Mouse (Mus musculus) liver, embryonic 14.5 days (tissue): Measurements from ENCODE around the gene Sipa1l3. TPM values are rescaled to one million over a fixed set of nuclear protein-coding genes. Genes with fewer than 3 reads are reported as not detected.

ENCODE experiments used
- ATAC-seq: fragments of 200-750 bp; cut with Nextera tagmentation; 2 replicates; pipeline ENCODE4 v1.8.0; 2017; ENCODE audit warnings: moderate number of reproducible peaks, mild to moderate bottlenecking, moderate library complexity; ENCODE audit not compliant: insufficient read depth
- DNase-seq, 3 experiments: peaks; one replicate each; pipeline ENCODE4 v3.0.0-alpha.2; 2012 to 2013; ENCODE audit warnings: low read depth in 3 of 3, low spot score in 3 of 3
- H3K27ac ChIP-seq: fragments of 300-500 bp; sonication (generic); 2 replicates; pipeline ENCODE4 v1.5.1; 2014; ENCODE audit warnings: moderate library complexity, mild to moderate bottlenecking, control low read depth, inconsistent platforms
- H3K27me3 ChIP-seq: fragments of 300-500 bp; sonication (generic); 2 replicates; pipeline ENCODE4 v1.6.1; 2014; ENCODE audit warnings: mild to moderate bottlenecking, low read length, moderate library complexity; ENCODE audit not compliant: control insufficient read depth, insufficient read depth
- H3K36me3 ChIP-seq: fragments of 300-500 bp; sonication (generic); replicated peaks from 2 replicates; pipeline ENCODE4 v1.6.1; 2014; ENCODE audit warnings: low read depth; ENCODE audit not compliant: control insufficient read depth, insufficient read depth
- H3K4me1 ChIP-seq, 2 experiments: fragments of 200-500 bp in 1 of 2; fragments of 300-500 bp in 1 of 2; sonication (generic) in 1 of 2; replicated peaks; 2 replicates each; pipeline ENCODE4 v1.6.1; 2012 to 2014; ENCODE audit warnings: antibody characterized with exemption in 1 of 2, inconsistent platforms in 1 of 2, low read length in 1 of 2; ENCODE audit not compliant: control insufficient read depth in 2 of 2, insufficient read depth in 2 of 2
- H3K4me2 ChIP-seq: fragments of 300-500 bp; sonication (generic); 2 replicates; pipeline ENCODE4 v1.6.1; 2014; ENCODE audit warnings: low read depth, mild to moderate bottlenecking, control low read depth, moderate library complexity
- H3K4me3 ChIP-seq, 2 experiments: fragments of 200-500 bp in 1 of 2; fragments of 300-500 bp in 1 of 2; sonication (generic) in 1 of 2; 2 replicates each; pipeline ENCODE4 v1.5.1; 2012 to 2014; ENCODE audit warnings: low read depth in 2 of 2, low read length in 2 of 2, mild to moderate bottlenecking in 2 of 2, control low read depth in 1 of 2, inconsistent platforms in 1 of 2, moderate library complexity in 1 of 2; ENCODE audit not compliant: insufficient read depth in 1 of 2
- H3K9ac ChIP-seq: fragments of 300-500 bp; sonication (generic); replicated peaks from 2 replicates; pipeline ENCODE4 v1.6.1; 2014; ENCODE audit warnings: mild to moderate bottlenecking, control low read depth, moderate library complexity
- H3K9me3 ChIP-seq: fragments of 300-500 bp; sonication (generic); 2 replicates; pipeline ENCODE4 v1.6.1; 2016; ENCODE audit warnings: low read length, mixed read lengths; ENCODE audit not compliant: control insufficient read depth
- CTCF ChIP-seq: IDR thresholded peaks from 2 replicates; pipeline ENCODE4 v1.5.1; 2016; ENCODE audit warnings: antibody characterized with exemption, low read depth, control low read depth
- EP300 ChIP-seq: IDR thresholded peaks from 2 replicates; pipeline ENCODE4 v1.6.1; 2016; ENCODE audit warnings: antibody characterized with exemption, low read depth
- WGBS: fragments of 180-500 bp; shearing (Covaris S2); extraction: QIAGEN DNeasy Blood & Tissue Kit; methylation state at CpG from one replicate; pipeline ENCODE4 v1.1.7; 2014; ENCODE audit not compliant: insufficient replicate concordance; 5-methylcytosine and 5-hydroxymethylcytosine counted together
- polyA plus RNA-seq, 2 experiments: library from polyadenylated mRNA; depleted of rRNA in 1 of 2; stranded (reverse) in 1 of 2; unstranded in 1 of 2; fragments of >200 nt; fragmentation: Nextera tagmentation in 1 of 2; extraction: Ambion mirVana in 1 of 2; gene quantifications; 2 replicates each; pipeline versions ENCODE4 v1.2.1 to v1.2.3; 2012 to 2014

Gene Sipa1l3
- polyA plus RNA-seq (2012; rRNA removed) (4.9 and 5.0 TPM in 2 replicates), polyA plus RNA-seq (2014; fragmentation: Nextera tagmentation; extraction: Ambion mirVana) (1.8 and 2.2 TPM in 2 replicates)

DNA sequence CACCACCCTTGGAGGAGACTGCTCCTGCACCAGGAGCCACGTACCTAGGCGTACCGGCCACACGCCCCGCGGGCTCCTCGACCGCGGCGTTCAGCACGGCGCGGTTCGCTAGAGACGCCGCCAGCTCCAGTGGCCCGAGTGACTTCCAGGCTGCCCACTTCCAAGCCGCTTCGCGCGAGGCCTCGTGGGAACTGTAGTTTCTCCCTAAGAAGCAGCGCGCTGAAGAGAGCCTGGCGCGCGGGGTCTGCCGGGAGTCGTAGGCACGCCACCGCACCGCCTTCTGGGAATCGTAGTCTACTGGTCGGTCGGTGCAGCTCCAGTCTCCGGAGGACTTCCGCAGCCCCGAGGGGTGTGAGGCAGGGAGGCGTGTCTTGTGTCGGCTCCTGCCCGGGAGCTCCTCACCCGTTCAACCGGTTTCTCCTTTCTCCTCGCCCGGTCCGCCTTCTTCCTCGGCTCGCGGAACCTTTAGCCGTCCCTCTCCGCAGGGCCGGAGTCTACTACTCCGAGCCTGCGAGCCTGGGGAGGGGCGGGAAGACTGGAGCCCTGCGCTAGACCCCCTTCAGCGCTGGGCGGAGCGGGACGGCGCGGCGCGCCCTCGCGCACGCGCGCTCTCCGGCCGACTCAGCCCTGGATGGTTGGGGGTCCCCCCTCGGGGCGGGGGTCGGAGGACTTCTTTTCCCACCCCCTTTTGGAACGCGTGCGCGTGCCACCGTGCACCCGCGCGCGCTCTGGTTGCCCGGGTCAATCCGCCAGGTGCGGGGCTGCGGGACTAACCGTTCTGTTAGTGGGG is at the start of gene Sipa1l3:
Gene Sipa1l3 (minus strand): TSS at position 221 of the 790 bp plus-strand sequence.
- H3K4me2 ChIP-seq: peak within 1 kb of the TSS; percentile 94
- no peaks in the 10 kb centered on the region for H3K27me3 ChIP-seq
- H3K4me1 ChIP-seq: peaks cover 3 to 8% of the 10 kb centered on the region in 2 experiments; a peak in 2 of 4 replicates
- DNase-seq (peak; percentile 91 to 92 (median 91)), ATAC-seq (peak; percentile 99)
- peak within 1 kb of the TSS; percentile 65 for H3K9ac ChIP-seq
- WGBS: under 1% methylated on average over 88 of the region's 88 CpGs
- peak within 1 kb of the TSS; percentile 62 to 80 for H3K4me3 ChIP-seq
- H3K36me3 ChIP-seq: no peaks in the 10 kb centered on the region
- no peaks in the 10 kb centered on the region for H3K9me3 ChIP-seq
- TF ChIP-seq CTCF (no peak), EP300 (no peak)
- H3K27ac ChIP-seq: no peak within 1 kb of the TSS

DNA sequence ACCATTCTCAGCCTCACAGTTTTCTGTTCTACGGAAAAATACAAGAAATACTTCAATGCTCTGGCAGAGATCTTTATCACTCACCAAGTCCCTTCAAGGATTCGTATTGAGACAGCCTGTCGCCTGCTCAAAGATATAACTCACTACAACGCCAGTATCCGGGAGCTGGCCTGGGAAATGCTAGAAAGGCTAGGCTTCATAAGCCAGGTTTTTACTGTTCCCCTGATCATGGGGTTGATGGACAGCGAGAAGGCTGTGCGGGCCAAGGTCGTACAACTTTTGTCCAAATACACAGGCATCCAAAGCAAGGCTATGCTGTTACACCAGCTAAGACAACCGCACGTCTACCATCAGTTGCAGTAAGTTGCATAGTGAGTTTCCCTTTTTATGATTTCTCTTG is 44.6 kb upstream of the Sipa1l3 start:
- no peaks in the 10 kb centered on the region for H3K9me3 ChIP-seq
- TF ChIP-seq EP300: no peak
- no peak for TF ChIP-seq CTCF
- H3K27me3 ChIP-seq: no peaks in the 10 kb centered on the region
- no peaks in the 10 kb centered on the region for H3K36me3 ChIP-seq
- no peak for ATAC-seq
- no peak overlapping the region for H3K4me3 ChIP-seq
- no peak overlapping the region for H3K9ac ChIP-seq
- H3K4me1 ChIP-seq: no peaks in the 10 kb centered on the region
- no peak overlapping the region for H3K4me2 ChIP-seq
- DNase-seq: no peak
- 76% methylated on average over 10 of the region's 10 CpGs for WGBS
- no peak overlapping the region for H3K27ac ChIP-seq

DNA sequence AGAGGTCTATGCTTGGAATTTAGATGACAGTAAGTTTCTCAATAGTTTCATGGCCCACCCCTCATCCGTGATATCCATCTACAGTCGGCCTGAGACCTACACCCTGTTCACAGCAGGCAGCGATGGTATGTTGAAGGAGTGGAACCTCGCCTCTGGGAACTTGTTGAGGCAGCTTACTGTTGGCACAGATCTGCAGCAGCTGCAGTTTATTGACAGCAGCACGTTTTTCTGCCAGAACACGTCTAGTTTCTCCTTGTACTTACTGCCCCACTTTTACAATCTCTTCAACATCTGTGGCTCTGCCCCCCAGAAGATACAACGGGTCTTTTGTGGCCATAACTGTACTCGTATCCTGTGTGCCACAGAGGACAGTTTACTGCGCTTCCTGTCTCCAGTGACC is 42.6 kb upstream of the Sipa1l3 start:
- 55% methylated on average over 9 of the region's 9 CpGs for WGBS
- H3K9ac ChIP-seq: no peak overlapping the region

DNA sequence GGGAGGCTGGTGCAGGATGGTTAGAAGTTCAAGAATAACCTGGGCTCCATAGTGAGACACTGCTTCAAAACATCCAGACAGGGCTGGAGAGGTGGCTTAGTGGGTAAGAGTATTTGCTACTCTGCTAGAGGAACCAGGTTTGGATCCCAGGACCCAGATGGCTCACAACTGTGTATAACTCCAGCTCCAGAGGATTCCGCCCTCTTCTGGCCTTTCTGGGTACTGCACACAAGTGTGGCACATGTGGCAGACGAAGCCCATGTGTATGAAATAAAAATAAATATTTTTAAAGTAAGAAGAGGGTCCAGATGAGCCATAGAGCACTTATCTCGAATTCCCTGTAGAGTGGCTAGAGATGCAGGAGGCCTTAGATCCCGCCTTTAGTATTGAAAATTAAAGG is 40.8 kb upstream of the Sipa1l3 start:
- DNase-seq: no peak
- Histone ChIP-seq H3K4me1 (no peaks in the 10 kb centered on the region), H3K27me3 (no peaks in the 10 kb centered on the region), H3K9ac (no peak overlapping the region), H3K9me3 (no peaks in the 10 kb centered on the region), H3K4me3 (no peak overlapping the region), H3K27ac (no peak overlapping the region), H3K4me2 (no peak overlapping the region), H3K36me3 (no peaks in the 10 kb centered on the region)
- 54% methylated on average over 4 of the region's 4 CpGs for WGBS
- no peak for ATAC-seq
- TF ChIP-seq CTCF: peak; percentile 68
- no peak for TF ChIP-seq EP300

More for the DNA sequence above, 42.6 kb upstream of the Sipa1l3 start:
- H3K4me3 ChIP-seq: no peak overlapping the region
- H3K36me3 ChIP-seq: no peaks in the 10 kb centered on the region
- no peaks in the 10 kb centered on the region for H3K9me3 ChIP-seq
- no peak for ATAC-seq
- no peak overlapping the region for H3K27ac ChIP-seq
- TF ChIP-seq CTCF: no peak
- TF ChIP-seq EP300: no peak
- H3K4me1 ChIP-seq: no peaks in the 10 kb centered on the region
- DNase-seq: no peak
- no peaks in the 10 kb centered on the region for H3K27me3 ChIP-seq
- H3K4me2 ChIP-seq: no peak overlapping the region

DNA sequence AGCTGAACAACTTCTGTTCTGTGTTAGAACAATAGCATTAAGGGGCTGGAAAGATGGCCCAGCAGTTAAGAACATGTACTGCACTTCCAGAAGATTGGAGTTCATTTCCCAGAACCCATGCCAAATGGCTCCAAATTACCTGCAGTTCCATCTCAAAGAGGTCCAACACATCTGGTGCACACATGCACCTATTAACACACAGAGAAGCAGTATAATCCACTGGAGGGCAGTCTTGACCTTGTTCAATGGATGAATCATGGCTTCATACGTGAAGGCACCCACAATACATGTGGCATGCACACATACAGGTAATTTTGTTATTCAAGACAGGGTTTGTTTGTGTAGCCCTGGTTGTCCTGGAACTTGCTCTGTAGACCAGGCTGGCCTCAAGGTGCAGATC is 40.3 kb upstream of the Sipa1l3 start:
- no peak overlapping the region for H3K9ac ChIP-seq
- WGBS: 61% methylated on average over 1 of the region's 1 CpGs
- no peak for TF ChIP-seq CTCF
- TF ChIP-seq EP300: no peak
- DNase-seq: no peak
- no peaks in the 10 kb centered on the region for H3K4me1 ChIP-seq
- no peak overlapping the region for H3K4me3 ChIP-seq
- no peak for ATAC-seq
- H3K4me2 ChIP-seq: no peak overlapping the region
- H3K36me3 ChIP-seq: no peaks in the 10 kb centered on the region
- H3K9me3 ChIP-seq: no peaks in the 10 kb centered on the region
- no peaks in the 10 kb centered on the region for H3K27me3 ChIP-seq
- H3K27ac ChIP-seq: no peak overlapping the region
